Mouse (Mus musculus) forebrain, embryonic 16.5 days (tissue): ENCODE results near the gene Slc35f4. TPM values are rescaled to one million over a fixed set of nuclear protein-coding genes. Genes with fewer than 3 reads are reported as not detected.

Source experiments
- ATAC-seq: fragments of 200-750 bp; cut with Nextera tagmentation; 2 replicates; pipeline ENCODE4 v1.8.0; 2017; ENCODE audit warnings: mild to moderate bottlenecking, moderate library complexity
- H3K27ac ChIP-seq: fragments of 300-500 bp; sonication (generic); 2 replicates; pipeline ENCODE4 v1.5.1; 2014; ENCODE audit warnings: low read length, control low read depth
- H3K27me3 ChIP-seq: fragments of 300-500 bp; sonication (generic); replicated peaks from 2 replicates; pipeline ENCODE4 v1.6.1; 2014; ENCODE audit warnings: low read length; ENCODE audit not compliant: control insufficient read depth, insufficient read depth
- H3K36me3 ChIP-seq: fragments of 300-500 bp; sonication (generic); 2 replicates; pipeline ENCODE4 v1.6.1; 2014; ENCODE audit not compliant: control insufficient read depth, insufficient read depth
- H3K4me1 ChIP-seq: fragments of 300-500 bp; sonication (generic); replicated peaks from 2 replicates; pipeline ENCODE4 v1.6.1; 2014; ENCODE audit warnings: low read length; ENCODE audit not compliant: control insufficient read depth, insufficient read depth
- H3K4me2 ChIP-seq: fragments of 300-500 bp; sonication (generic); 2 replicates; pipeline ENCODE4 v1.6.1; 2014; ENCODE audit warnings: mild to moderate bottlenecking, low read length, control low read depth
- H3K4me3 ChIP-seq: fragments of 300-500 bp; sonication (generic); replicated peaks from 2 replicates; pipeline ENCODE4 v1.5.1; 2014; ENCODE audit warnings: mild to moderate bottlenecking, low read length, control low read depth
- H3K9ac ChIP-seq: fragments of 300-500 bp; sonication (generic); replicated peaks from 2 replicates; pipeline ENCODE4 v1.6.1; 2014; ENCODE audit warnings: low read depth, low read length, control low read depth
- H3K9me3 ChIP-seq: fragments of 300-500 bp; sonication (generic); 2 replicates; pipeline ENCODE4 v1.6.1; 2016; ENCODE audit warnings: low read length; ENCODE audit not compliant: control insufficient read depth
- WGBS: fragments of 180-500 bp; shearing (Covaris S2); extraction: QIAGEN DNeasy Blood & Tissue Kit; methylation state at CpG from one replicate; pipeline ENCODE4 v1.1.7; 2014; 5-methylcytosine and 5-hydroxymethylcytosine counted together
- microRNA-seq: library from miRNA; unstranded; fragments of <30 nt; microRNA quantifications from one replicate; pipeline ENCODE4, GENCODE M21; 2017
- polyA plus RNA-seq: library from polyadenylated mRNA; unstranded; fragments of >200 nt; fragmentation: Nextera tagmentation; extraction: Ambion mirVana; gene quantifications from 2 replicates; pipeline ENCODE4 v1.2.1, GENCODE M21; 2015

Gene Slc35f4
- polyA plus RNA-seq, 1 experiment from 2014 or later: 9.0 TPM

- 86% methylated on average over 5 of the region's 5 CpGs for WGBS
- no peaks in the 10 kb centered on the region for H3K36me3 ChIP-seq
Measured at GRCm38 (mm10) chr14:49265286-49266002, 260.4 kb downstream of the Slc35f4 start.

More at GRCm38 (mm10) chr14:49265286-49266002, 260.4 kb downstream of the Slc35f4 start:
- Histone ChIP-seq H3K4me1 (no peaks in the 10 kb centered on the region), H3K9me3 (no peaks in the 10 kb centered on the region), H3K4me3 (no peak overlapping the region), H3K27ac (no peak overlapping the region), H3K27me3 (no peaks in the 10 kb centered on the region), H3K4me2 (no peak overlapping the region), H3K9ac (no peak overlapping the region)
- no peak for ATAC-seq

Small RNA genes lying within 50 kb of the gene (microRNA-seq; reads per million reads assigned to microRNA genes)
- not detected for gene Gm22949
